Mouse (Mus musculus) layer of hippocampus, adult 11-12 months (tissue): Measurements from ENCODE around the gene Gm20517.

Experiments used
- DNase-seq: peaks from one replicate; pipeline ENCODE4 v3.0.0; 2022; ENCODE audit warnings: low spot score

Gene Gm20517

GRCm38 (mm10) chr17:47610849-47611660 is at the start of gene Gm20517, which contains the start of the genes Bysl and Med20:
TSS of gene Gm20517 (plus strand) at chr17:47611589.
TSS of gene Bysl (minus strand) at chr17:47611492.
TSS of gene Med20 (plus strand) at chr17:47611582.
- peak; percentile 96 for DNase-seq

- no peak for DNase-seq
Observed at GRCm38 (mm10) chr17:47562875-47563274, 48.5 kb upstream of the Gm20517 start.

GRCm38 (mm10) chr17:47564612-47565011 is 46.8 kb upstream of the Gm20517 start:
- DNase-seq, result no peak

- no peak for DNase-seq
Observed at GRCm38 (mm10) chr17:47566133-47566532, 45.3 kb upstream of the Gm20517 start.

GRCm38 (mm10) chr17:47567271-47567670 is 44.1 kb upstream of the Gm20517 start:
- DNase-seq, result no peak

GRCm38 (mm10) chr17:47568389-47568788 is 43.0 kb upstream of the Gm20517 start:
- DNase-seq, result no peak

- DNase-seq, result no peak
Observed at GRCm38 (mm10) chr17:47568951-47569527, 42.4 kb upstream of the Gm20517 start.

- no peak for DNase-seq
Observed at GRCm38 (mm10) chr17:47571621-47572020, 39.8 kb upstream of the Gm20517 start.

- no peak for DNase-seq
Observed at GRCm38 (mm10) chr17:47572436-47572835, 39.0 kb upstream of the Gm20517 start.

GRCm38 (mm10) chr17:47574028-47574427 is 37.4 kb upstream of the Gm20517 start:
- no peak for DNase-seq

GRCm38 (mm10) chr17:47574830-47575229 is 36.6 kb upstream of the Gm20517 start:
- DNase-seq, result no peak

- DNase-seq, result no peak
Observed at GRCm38 (mm10) chr17:47578655-47579054, 32.7 kb upstream of the Gm20517 start.

GRCm38 (mm10) chr17:47580962-47581361 is 30.4 kb upstream of the Gm20517 start:
- no peak for DNase-seq

GRCm38 (mm10) chr17:47588517-47588916 is 22.9 kb upstream of the Gm20517 start:
- DNase-seq, result no peak

- DNase-seq, result no peak
Observed at GRCm38 (mm10) chr17:47591073-47591472, 20.3 kb upstream of the Gm20517 start.

GRCm38 (mm10) chr17:47593215-47593853 is 18.1 kb upstream of the Gm20517 start:
- peak; percentile 91 for DNase-seq

GRCm38 (mm10) chr17:47593854-47594182 is 17.6 kb upstream of the Gm20517 start:
- DNase-seq, result no peak

GRCm38 (mm10) chr17:47594183-47594968 is 17.0 kb upstream of the Gm20517 start:
- no peak for DNase-seq

GRCm38 (mm10) chr17:47594969-47595247 is 16.5 kb upstream of the Gm20517 start:
- no peak for DNase-seq

- no peak for DNase-seq
Observed at GRCm38 (mm10) chr17:47595248-47596161, 15.9 kb upstream of the Gm20517 start.

- DNase-seq, result no peak
Observed at GRCm38 (mm10) chr17:47596162-47596838, 15.1 kb upstream of the Gm20517 start.
